Mouse (Mus musculus): ENCODE results near the gene Nipsnap3a. TPM values are rescaled to one million over a fixed set of nuclear protein-coding genes. Genes with fewer than 3 reads are reported as not detected.

Gene Nipsnap3a
- polyA plus RNA-seq (2016; fragmentation: Nextera tagmentation; extraction: Ambion mirVana), result not detected in 2 replicates

- Histone ChIP-seq H3K27me3 (ENCODE audit: insufficient read depth, poor library complexity, severe bottlenecking) (no peaks in the 10 kb centered on the region), H3K36me3 (no peaks in the 10 kb centered on the region), H3K9me3 (no peaks in the 10 kb centered on the region), H3K4me3 (peak within 1 kb of the TSS; percentile 40; the same call in 1 of the 2 replicates), H3K4me1 (peaks cover 3% of the 10 kb centered on the region; the same call in 1 of the 2 replicates), H3K27ac (no peak within 1 kb of the TSS)
- no peak for DNase-seq (ENCODE audit: low spot score)
- WGBS, result 31% methylated on average over 12 of the region's 12 CpGs
Measured at GRCm38 (mm10) chr4:52989248-52989647, at the start of gene Nipsnap3a. Gene Nipsnap3a (plus strand): TSS chr4:52989272.

DNA sequence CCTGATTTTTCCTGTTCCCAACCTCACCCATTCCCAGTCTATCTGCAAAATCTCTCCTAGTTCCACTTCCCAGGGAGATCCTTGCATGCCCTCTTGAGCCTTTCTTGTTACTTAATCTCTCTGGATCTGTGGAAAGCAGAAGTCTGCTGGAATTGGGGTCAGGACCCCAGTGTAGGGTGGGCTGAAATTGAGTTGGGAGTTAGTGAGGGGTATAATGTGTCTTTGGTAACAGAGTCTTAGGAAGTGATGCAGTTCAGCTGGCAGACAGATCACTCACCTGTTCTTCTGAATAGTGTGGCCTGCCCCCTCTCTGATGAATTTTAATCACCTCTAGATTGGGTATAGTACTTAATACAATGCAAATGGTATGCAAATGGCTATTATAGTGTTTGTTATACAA is 42.4 kb upstream of the Nipsnap3a start:
- Histone ChIP-seq H3K4me3 (no peak overlapping the region), H3K4me1 (no peaks in the 10 kb centered on the region), H3K27ac (no peak overlapping the region)

GRCm38 (mm10) chr4:52949005-52949404 is 40.1 kb upstream of the Nipsnap3a start:
- Histone ChIP-seq H3K4me1 (no peaks in the 10 kb centered on the region), H3K4me3 (no peak overlapping the region), H3K9me3 (no peaks in the 10 kb centered on the region), H3K36me3 (no peaks in the 10 kb centered on the region), H3K27ac (no peak overlapping the region), H3K27me3 (ENCODE audit: insufficient read depth, poor library complexity, severe bottlenecking) (no peaks in the 10 kb centered on the region)
- DNase-seq (ENCODE audit: low spot score), result no peak
- WGBS, result 85% methylated on average over 2 of the region's 2 CpGs

More for the DNA sequence above, 42.4 kb upstream of the Nipsnap3a start:
- no peak for DNase-seq (ENCODE audit: low spot score)
- Histone ChIP-seq H3K36me3 (no peaks in the 10 kb centered on the region), H3K27me3 (ENCODE audit: insufficient read depth, poor library complexity, severe bottlenecking) (no peaks in the 10 kb centered on the region), H3K9me3 (no peaks in the 10 kb centered on the region)

DNA sequence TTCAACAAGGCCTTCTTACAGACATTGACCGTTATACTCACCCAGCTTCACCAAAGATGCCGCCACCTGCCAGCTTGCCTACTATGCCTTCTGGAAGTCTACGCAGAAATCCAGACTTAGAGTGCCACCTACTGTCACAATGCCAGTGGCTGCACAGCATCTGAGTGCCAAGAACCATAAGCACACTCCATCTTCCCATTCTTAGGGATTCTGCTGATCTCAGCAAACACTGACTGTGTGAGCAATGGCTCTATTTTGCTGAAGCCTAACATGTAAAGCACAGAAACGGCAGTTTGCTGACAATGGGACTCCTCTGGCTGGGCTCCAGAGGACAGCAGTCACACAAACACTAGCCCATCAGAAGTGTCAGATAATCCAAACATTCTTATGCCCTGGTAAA is 30.4 kb upstream of the Nipsnap3a start:
- DNase-seq (ENCODE audit: low spot score), result no peak
- no peaks in the 10 kb centered on the region for H3K27me3 ChIP-seq (ENCODE audit: insufficient read depth, poor library complexity, severe bottlenecking)
- no peaks in the 10 kb centered on the region for H3K36me3 ChIP-seq
- H3K4me3 ChIP-seq, result no peak overlapping the region
- no peaks in the 10 kb centered on the region for H3K9me3 ChIP-seq
- H3K27ac ChIP-seq, result no peak overlapping the region
- WGBS, result 44% methylated on average over 4 of the region's 4 CpGs
- no peaks in the 10 kb centered on the region for H3K4me1 ChIP-seq

DNA sequence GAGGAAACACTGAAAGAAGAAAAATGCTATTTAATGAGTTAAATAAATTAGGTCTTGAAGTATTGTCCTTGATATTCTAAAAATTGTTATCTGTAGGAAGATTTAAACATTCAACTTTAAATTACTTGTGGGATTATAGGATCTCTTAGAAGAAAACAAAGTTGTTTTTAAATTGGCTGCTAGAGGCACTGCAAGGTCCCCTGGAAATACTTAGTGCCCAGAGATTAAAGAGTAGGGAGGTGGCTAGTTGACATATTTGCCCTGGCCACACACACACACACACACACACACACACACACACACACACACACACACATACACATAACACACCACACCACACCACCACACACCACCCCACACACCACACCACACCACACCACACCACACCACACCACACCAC is 24.8 kb upstream of the Nipsnap3a start, which contains the start of gene Olfr270:
Olfr270 (plus strand) TSS at position 301 of the 400 bp plus-strand sequence.
- Histone ChIP-seq H3K4me1 (no peaks in the 10 kb centered on the region), H3K9me3 (no peaks in the 10 kb centered on the region), H3K27me3 (ENCODE audit: insufficient read depth, poor library complexity, severe bottlenecking) (no peaks in the 10 kb centered on the region), H3K4me3 (no peak within 1 kb of the TSS), H3K27ac (no peak within 1 kb of the TSS), H3K36me3 (no peaks in the 10 kb centered on the region)
- no peak for DNase-seq (ENCODE audit: low spot score)

DNA sequence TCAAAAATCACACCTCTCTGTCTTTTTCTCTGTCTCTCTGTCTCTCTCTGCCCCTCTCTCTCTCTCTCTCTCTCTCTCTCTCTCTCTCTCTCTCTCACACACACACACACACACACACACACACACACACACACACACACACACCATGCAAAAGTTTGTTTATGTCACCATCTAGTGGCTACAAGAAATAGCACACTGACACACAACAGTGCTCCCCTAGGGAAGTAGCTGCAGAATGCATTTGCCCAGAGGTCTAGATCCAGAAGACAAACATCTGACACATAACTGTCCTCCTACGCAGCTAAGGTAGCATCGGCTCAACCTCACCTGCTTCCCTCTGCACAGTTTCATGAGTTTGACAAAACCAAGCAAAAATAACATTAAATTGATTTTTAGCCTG is 3.9 kb upstream of the Nipsnap3a start:
- Histone ChIP-seq H3K36me3 (no peaks in the 10 kb centered on the region), H3K27me3 (ENCODE audit: insufficient read depth, poor library complexity, severe bottlenecking) (no peaks in the 10 kb centered on the region), H3K9me3 (no peaks in the 10 kb centered on the region), H3K4me1 (peaks cover 3% of the 10 kb centered on the region; the same call in 1 of the 2 replicates), H3K27ac (no peak overlapping the region), H3K4me3 (no peak overlapping the region)
- 79% methylated on average over 2 of the region's 2 CpGs for WGBS
- no peak for DNase-seq (ENCODE audit: low spot score)

DNA sequence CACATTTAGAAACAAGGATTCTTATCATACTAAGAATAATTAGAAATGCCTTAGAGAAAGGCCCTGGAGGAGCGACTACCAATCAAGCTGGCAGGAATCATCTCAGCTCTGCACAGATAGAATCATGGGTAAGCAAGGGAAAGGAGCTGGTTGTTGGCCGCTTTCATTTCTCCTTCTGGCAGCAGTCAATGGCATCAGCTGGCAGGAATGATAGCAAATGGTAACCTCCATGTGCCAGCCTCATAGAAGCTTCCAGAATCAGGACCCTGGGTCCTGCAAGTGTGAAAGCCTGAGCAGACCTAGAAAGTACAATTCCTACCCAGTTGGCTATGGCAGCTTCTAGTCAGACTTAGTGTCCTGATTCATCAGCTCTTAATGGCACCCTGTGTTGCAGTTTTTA is 2.8 kb upstream of the Nipsnap3a start:
- Histone ChIP-seq H3K9me3 (no peaks in the 10 kb centered on the region), H3K4me1 (peaks cover 3% of the 10 kb centered on the region; the same call in 1 of the 2 replicates), H3K27ac (no peak overlapping the region), H3K4me3 (no peak overlapping the region), H3K36me3 (no peaks in the 10 kb centered on the region), H3K27me3 (ENCODE audit: insufficient read depth, poor library complexity, severe bottlenecking) (no peaks in the 10 kb centered on the region)
- 78% methylated on average over 2 of the region's 2 CpGs for WGBS
- DNase-seq (ENCODE audit: low spot score), result no peak

DNA sequence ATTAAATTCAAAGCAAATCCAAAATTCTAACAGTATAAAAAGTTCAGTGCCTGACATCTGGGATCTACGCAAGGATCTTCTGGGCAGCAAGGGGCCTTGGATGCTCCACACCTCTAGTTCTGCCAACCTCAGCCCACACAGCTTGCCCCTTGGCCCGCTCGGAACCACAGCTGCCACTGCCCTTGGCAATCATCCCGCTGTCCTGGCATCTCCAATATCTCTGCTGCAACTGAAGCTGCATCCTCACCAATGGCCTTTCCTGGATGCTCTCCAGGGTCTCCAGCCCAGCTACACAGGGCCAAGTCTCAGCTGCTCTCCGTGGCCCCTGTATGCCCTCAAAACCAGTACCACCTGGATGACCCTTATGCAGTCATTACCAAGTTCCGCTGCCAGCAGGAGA is 10.4 kb downstream of the Nipsnap3a start:
- H3K4me3 ChIP-seq, result no peak overlapping the region
- no peak for DNase-seq (ENCODE audit: low spot score)
- no peaks in the 10 kb centered on the region for H3K9me3 ChIP-seq
- H3K4me1 ChIP-seq, result no peaks in the 10 kb centered on the region; the same call in 1 of the 2 replicates
- 97% methylated on average over 6 of the region's 6 CpGs for WGBS
- no peaks in the 10 kb centered on the region for H3K36me3 ChIP-seq
- no peak overlapping the region for H3K27ac ChIP-seq
- H3K27me3 ChIP-seq (ENCODE audit: insufficient read depth, poor library complexity, severe bottlenecking), result no peaks in the 10 kb centered on the region

GRCm38 (mm10) chr4:53000154-53000553 is 11.1 kb downstream of the Nipsnap3a start:
- no peaks in the 10 kb centered on the region for H3K9me3 ChIP-seq
- H3K27ac ChIP-seq, result no peak overlapping the region
- no peaks in the 10 kb centered on the region for H3K27me3 ChIP-seq (ENCODE audit: insufficient read depth, poor library complexity, severe bottlenecking)
- H3K4me3 ChIP-seq, result no peak overlapping the region
- DNase-seq (ENCODE audit: low spot score), result no peak
- H3K4me1 ChIP-seq, result no peaks in the 10 kb centered on the region; the same call in 1 of the 2 replicates
- WGBS, result 52% methylated on average over 8 of the region's 8 CpGs
- H3K36me3 ChIP-seq, result no peaks in the 10 kb centered on the region

GRCm38 (mm10) chr4:53009183-53009582 is 20.1 kb downstream of the Nipsnap3a start:
- Histone ChIP-seq H3K27ac (no peak overlapping the region), H3K27me3 (ENCODE audit: insufficient read depth, poor library complexity, severe bottlenecking) (no peaks in the 10 kb centered on the region), H3K4me3 (no peak overlapping the region), H3K9me3 (no peaks in the 10 kb centered on the region), H3K4me1 (peaks cover 4% of the 10 kb centered on the region; the same call in 1 of the 2 replicates), H3K36me3 (0 out of 2 replicates have a peak, but pooled peaks cover 3% of the 10 kb centered on the region)
- 64% methylated on average over 4 of the region's 4 CpGs for WGBS
- no peak for DNase-seq (ENCODE audit: low spot score)

DNA sequence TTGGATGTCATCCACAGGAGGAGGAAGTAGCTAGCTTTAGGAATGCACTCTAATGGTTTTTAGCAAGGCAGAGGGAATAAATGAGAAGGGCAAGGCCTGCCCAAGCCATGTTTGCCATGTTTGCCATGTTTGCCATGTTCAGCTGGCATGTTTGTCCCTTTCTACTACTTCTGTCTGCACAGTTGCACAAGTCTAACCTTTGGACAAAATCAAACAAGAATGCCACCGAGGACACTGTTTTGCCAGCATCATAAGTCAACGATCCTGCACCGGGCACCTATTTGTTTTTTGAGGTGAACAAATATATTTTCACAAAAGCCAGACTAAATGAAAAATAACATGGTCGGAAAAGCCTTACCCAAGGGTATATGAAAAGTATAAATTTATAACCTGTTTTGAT is 20.8 kb downstream of the Nipsnap3a start:
- H3K27me3 ChIP-seq (ENCODE audit: insufficient read depth, poor library complexity, severe bottlenecking), result no peaks in the 10 kb centered on the region
- H3K4me1 ChIP-seq, result peaks cover 4% of the 10 kb centered on the region; the same call in 1 of the 2 replicates
- no peak for DNase-seq (ENCODE audit: low spot score)
- H3K4me3 ChIP-seq, result no peak overlapping the region
- H3K27ac ChIP-seq, result no peak overlapping the region
- peaks cover 6% of the 10 kb centered on the region for H3K36me3 ChIP-seq
- 89% methylated on average over 4 of the region's 4 CpGs for WGBS
- no peaks in the 10 kb centered on the region for H3K9me3 ChIP-seq

GRCm38 (mm10) chr4:53011732-53012361 is 22.8 kb downstream of the Nipsnap3a start, which contains the start of gene Nipsnap3b:
Gene Nipsnap3b (plus strand): TSS chr4:53011880.
- peak within 1 kb of the TSS; percentile 94 for H3K27ac ChIP-seq
- no peaks in the 10 kb centered on the region for H3K27me3 ChIP-seq (ENCODE audit: insufficient read depth, poor library complexity, severe bottlenecking)
- H3K36me3 ChIP-seq, result peaks cover 25% of the 10 kb centered on the region

GRCm38 (mm10) chr4:53014421-53014820 is 25.3 kb downstream of the Nipsnap3a start:
- no peaks in the 10 kb centered on the region for H3K27me3 ChIP-seq (ENCODE audit: insufficient read depth, poor library complexity, severe bottlenecking)
- H3K4me3 ChIP-seq, result no peak overlapping the region
- no peak overlapping the region for H3K27ac ChIP-seq
- 92% methylated on average over 7 of the region's 7 CpGs for WGBS
- peaks cover 50% of the 10 kb centered on the region for H3K36me3 ChIP-seq
- H3K9me3 ChIP-seq, result peaks cover 8% of the 10 kb centered on the region; the same call in 1 of the 2 replicates
- peaks cover 4% of the 10 kb centered on the region; the same call in 1 of the 2 replicates for H3K4me1 ChIP-seq
- no peak for DNase-seq (ENCODE audit: low spot score)

More at GRCm38 (mm10) chr4:53011732-53012361, 22.8 kb downstream of the Nipsnap3a start, which contains the start of gene Nipsnap3b:
- Histone ChIP-seq H3K4me3 (peak within 1 kb of the TSS; percentile 87), H3K4me1 (peaks cover 4% of the 10 kb centered on the region; the same call in 1 of the 2 replicates), H3K9me3 (peaks cover 6% of the 10 kb centered on the region; the same call in 1 of the 2 replicates)
- DNase-seq (ENCODE audit: low spot score), result peak; percentile 99
- WGBS, result under 1% methylated on average over 63 of the region's 63 CpGs

Measured in heart, embryonic 10.5 days (tissue).